Mouse (Mus musculus) E14TG2a.4 (cell line): ENCODE data around the gene Ypel2.
"Not testable (repeated sequence)": the region's sequence is repeated elsewhere in the genome, so short reads cannot be mapped to it uniquely, and the experiment has no call there.

Experiments used
- CTCF ChIP-seq: conservative IDR thresholded peaks from 2 replicates; pipeline ENCODE4 v1.5.1; 2014; ENCODE audit warnings: low read length
- NANOG ChIP-seq: IDR thresholded peaks from 2 replicates; pipeline ENCODE4 v1.6.1; 2014; ENCODE audit warnings: borderline replicate concordance, low read length, mixed read lengths

- TF ChIP-seq CTCF, NANOG: not testable (repeated sequence)
Observed at GRCm38 (mm10) chr11:87023240-87023639, 29.7 kb upstream of the Ypel2 start.
